Mouse (Mus musculus) thymus, postnatal 10 days (tissue): Measurements from ENCODE around the gene Nrgn.
A peak's percentile ranks its signal among the peaks of the same experiment; 100 is the strongest.

Source experiments
- DNase-seq, 2 experiments: peaks; one replicate each; pipeline ENCODE4 v3.0.0; 2021; ENCODE audit warnings: low spot score in 2 of 2

The Nrgn gene

DNA sequence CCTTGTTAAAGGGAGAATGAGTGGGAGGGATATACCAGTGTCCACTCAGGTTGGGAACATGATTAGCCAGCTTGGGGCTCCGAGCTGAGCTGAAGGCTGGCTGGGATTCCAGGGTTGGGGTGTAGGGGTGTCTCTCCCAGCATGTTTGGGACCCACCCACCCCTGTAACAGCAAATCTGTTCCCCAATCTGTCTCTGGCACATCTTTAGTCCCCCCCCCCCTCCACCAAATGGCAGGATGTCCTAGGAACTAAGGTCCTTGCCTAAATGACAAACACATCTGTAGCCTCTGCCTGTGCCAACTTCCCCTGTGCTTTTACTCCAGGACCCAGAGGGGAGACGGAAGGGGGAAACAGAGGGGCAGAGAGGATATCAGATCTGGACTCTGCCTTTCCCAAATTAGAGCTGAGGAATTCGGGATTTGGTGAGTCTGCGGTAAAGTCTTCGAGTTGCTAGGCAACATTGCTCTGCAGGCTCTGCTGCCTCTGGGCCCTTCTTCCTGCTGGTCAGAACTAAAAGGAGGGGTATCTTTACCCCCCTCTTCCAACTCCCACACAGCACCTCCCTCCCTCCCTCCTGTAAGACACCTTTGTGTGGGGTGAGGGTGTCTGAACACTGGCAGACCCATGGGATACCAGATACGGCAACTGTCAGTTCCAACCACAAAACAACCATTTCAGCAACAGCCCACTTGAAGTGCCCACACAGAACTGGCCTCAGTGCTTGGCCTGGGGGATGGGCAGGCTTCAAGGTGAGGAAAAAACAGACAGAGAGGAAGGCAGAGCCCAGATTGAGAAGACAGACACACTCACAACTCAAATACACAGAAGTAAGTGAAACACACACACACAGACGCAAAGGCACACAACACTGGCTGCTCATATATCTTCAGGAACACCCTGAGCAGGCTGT is 2.4 kb upstream of the Nrgn start, which contains the start of gene Siae:
TSS of gene Siae (plus strand) at position 861 of the 911 bp plus-strand sequence.
- no peak for DNase-seq

GRCm38 (mm10) chr9:37554279-37554678 is 1.6 kb upstream of the Nrgn start:
- no peak for DNase-seq

DNA sequence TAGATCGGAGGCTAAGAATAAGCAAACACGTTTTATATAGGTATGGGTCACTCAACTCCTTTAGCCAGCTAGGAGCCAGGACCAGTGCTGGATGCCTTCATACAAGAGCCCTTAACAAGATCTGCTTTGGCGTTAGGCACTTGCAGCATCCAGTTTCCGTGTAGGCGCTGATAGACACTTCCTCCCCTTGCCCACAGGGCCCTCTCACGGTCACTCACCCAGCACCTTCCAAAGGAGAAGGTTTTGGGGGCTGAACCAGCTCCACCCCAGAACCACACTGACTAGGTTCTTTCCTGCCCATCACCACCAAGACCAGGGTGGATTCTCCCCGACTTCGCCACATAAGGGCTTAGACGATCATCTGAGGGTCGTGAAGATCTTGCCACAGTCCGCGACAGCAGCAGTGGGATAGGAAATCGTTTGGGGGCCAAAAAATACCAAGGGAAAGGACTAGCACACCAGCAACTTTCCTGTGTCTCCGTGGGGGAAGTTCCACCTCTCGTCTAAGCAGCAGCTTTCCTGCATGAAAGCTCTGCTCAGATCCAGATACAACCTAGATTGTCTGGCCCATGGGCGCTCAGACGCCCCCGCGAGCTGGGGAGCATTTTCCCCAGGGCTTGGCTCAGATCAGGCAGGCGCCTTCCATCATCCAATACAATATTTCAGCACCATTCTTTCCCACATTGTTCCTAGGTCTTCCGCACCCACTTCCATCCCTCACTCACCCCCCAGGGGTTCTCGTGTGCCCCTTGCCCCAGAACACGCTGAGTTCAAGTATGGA is 763 bp downstream of the Nrgn start:
- DNase-seq: no peak

DNA sequence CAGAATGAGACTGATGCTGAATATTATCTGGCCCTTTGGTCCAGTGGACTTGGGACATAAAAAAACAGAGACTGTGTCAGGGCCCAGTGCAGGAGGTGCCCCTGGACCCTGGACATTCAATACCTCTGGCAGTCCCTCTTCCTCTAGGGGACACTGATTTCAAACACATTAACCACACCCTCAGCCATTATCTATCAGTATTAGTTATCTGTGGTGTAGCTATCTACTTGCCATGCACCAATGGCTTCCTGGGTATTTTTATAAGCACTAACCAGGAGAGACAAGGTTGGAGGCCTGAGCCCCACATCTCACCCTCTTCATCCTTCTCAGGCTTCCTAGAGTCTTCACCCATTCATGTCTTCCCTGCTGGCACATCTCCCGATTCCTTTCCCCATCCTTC is 2.3 kb downstream of the Nrgn start:
- no peak for DNase-seq

GRCm38 (mm10) chr9:37546889-37547288 is 5.8 kb downstream of the Nrgn start:
- no peak for DNase-seq

DNA sequence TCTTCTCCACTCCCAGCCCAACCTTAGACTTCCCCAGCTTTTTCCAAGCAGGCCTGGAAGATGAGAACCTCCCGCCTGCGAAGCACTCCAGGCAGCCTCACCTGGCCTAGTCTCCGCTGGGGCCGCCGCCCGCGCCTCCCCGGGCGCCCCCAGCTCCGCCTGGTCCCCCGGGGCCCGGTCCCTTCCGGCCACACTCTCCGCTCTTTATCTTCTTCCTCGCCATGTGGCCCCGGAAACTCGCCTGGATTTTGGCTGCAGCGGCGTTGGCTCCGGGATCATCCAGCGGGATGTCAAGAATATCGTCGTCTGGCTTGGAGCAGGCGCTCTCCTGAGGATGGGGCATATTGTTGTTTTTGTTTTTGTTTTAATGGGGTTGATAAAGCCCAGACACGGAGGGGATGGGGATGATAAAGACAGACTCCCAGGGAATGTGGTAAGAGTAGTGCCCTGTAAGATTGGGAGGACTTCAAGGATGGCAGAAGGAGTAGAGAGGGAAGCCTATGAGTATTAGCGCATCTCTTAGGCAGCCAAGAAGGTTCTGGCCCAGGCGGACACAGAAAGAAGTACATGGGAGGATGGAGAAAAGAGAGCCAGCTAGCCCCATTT is 6.8 kb downstream of the Nrgn start:
- no peak for DNase-seq

DNA sequence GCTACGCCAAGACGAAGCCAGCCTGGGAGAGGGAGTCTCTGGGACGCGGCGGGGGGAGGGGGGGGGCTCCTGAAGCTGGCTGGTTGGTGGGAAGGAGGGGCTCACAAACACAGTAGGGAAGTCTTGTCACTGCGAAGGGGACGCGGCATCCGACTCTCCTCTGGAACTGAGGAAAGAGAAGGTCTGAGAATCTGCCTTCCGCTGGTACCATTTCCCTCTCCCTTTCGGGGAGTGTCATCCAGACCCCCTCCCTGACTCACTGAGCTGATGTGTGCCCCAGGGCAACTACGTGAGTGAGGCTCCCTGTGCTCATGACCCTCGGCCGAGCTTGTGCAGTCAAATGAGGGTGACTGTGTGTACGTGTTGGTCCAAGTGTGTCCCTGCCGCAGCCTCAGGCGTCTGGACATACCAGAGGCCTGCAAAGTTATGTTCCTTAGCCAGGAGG is 7.5 kb downstream of the Nrgn start:
- no peak for DNase-seq

DNA sequence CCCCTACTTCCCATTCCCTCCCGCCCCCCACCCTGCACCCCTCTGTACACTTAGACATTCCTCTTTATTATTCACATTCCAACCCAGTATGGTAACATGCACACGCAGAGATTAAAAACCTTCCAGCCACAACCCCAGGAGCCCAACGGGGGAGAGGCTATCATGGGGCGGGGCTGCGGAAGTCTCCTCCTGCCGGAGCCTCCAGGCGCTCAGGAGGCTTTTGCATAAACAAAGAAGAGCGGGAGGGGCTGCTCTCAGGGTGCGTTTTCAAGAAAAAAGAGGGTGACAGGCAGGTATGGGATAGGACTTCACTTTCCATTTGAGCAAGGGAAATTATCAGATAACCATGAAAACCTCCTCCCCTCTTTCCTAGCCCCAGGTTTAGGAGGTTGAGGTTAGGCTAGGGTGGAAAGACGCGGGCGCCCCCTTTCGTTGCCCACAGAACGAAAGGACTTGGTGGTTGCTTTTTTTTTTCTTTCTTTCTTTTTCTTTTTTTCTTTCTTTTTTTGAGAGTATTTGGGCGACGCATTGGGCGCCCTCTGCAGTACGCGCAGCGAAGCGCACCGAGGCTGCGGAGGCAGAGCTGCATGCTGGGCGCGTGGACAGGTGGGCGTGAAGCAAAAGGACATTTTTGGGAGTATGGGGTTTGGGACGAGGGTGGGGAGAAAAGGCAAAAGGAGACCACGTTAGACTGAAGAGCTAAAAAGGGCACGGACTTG is 8.1 kb downstream of the Nrgn start:
- peak; percentile 38 to 57 for DNase-seq

GRCm38 (mm10) chr9:37543869-37544440 is 8.7 kb downstream of the Nrgn start:
- no peak for DNase-seq

- DNase-seq: no peak
These were observed 10.7 kb downstream of the Nrgn start for GRCm38 (mm10) chr9:37541851-37542642.

- DNase-seq: no peak
These were observed 11.8 kb downstream of the Nrgn start for GRCm38 (mm10) chr9:37540701-37541575.

DNA sequence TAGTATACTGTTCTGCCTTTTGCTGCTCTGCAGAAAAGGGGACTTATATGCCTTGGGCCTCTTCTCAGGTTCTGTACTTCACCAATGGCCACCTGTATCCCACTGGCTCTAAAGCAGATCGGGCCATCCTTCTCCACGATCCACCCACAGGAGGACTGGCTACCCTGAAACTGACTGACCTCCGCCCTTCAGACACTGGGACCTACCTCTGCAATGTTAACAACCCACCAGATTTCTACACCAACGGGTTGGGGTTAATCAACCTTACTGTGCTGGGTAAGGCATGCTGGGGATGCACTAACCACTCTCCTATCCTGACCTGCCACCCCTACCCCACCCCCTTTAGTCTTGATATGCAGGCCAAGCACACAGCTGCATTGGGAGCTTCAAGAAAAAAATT is 12.5 kb downstream of the Nrgn start:
- no peak for DNase-seq

DNA sequence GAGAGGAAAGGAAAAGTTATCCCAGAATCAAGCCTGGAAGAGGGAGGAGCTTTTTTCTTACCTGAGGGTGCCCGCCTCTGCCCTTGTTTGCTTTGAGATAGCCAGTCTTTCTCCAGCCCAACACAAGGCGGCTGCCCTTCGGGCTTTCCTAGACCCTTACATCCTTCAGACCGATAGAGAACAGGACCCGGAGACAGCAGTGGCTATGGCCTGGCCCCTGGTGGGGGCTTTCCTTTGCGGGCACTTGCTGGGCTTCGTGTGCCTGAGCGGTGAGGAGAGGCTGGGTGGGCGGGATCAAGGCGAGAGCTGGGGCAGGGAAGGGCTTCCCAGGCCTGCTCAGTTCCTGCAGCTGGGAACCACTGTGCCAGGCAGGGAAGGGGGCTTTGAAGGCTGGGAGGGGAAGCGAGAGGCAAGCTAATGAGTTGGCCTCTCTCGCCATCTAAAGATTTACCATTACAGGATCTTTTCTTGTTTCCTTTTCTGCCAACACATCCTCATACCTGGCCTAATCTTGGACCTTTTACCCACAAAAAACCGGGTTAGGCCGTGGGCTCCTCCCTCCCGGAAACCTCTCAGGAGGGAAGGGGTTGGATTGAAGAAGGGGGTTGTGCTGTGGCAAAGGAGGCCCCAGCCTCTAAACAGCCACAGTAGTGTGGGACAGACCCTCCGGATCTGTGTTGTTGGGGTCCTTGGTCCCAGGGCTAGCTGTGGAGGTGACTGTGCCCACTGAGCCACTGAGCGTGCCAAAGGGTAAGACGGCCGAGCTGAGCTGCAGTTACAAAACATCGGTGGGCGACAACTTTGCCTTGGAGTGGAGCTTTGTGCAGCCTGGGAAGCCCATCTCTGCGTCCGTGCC is 13.3 kb downstream of the Nrgn start, which contains the start of gene Vsig2:
TSS of gene Vsig2 (plus strand) at position 86 of the 856 bp plus-strand sequence.
- DNase-seq: no peak

DNA sequence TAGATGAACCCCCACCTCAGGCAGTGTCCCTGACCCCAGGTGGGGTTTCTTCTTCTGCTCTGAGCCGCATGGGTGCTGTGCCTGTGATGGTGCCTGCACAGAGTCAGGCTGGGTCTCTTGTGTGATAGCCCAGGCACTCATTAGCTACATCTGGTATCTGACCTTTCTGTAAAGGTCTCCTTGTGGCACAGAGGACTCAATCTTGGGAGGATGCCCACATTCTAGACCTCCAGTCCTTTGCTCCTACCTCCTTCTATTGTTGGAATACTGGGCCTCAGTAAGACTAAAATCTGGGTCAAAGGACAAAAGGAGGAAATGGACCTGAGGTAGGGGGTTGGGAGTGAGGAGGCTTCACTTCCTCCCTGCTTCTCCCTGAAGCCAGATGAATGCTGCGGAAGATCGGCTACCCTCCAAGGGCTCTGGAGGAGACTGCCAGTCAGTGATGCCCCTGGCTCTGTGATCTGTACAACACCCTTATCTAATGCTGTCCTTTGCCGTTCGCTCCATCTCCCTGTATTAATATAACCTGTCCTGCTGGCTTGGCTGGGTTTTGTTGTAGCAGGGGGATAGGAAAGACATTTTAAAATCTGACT is 14.9 kb downstream of the Nrgn start:
- no peak for DNase-seq

DNA sequence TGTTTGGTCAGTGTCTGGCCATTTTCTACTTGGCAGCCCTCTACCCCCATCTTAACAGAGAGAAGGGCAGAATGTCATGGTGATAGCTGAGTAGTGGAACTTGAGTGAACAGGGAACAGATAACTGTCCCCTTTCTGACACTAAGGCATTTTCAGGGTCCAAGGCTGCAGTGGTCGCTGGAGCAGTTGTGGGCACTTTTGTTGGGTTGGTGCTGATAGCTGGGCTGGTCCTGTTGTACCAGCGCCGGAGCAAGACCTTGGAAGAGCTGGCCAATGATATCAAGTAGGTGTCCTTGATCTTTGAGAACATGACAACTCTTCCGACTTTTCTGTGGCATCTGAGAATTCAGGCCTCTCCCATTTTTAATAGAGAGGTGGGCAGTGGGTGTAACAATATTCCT is 15.9 kb downstream of the Nrgn start:
- no peak for DNase-seq

- no peak for DNase-seq
These were observed 21.6 kb downstream of the Nrgn start for GRCm38 (mm10) chr9:37530888-37531705.
